Mouse (Mus musculus) lung, embryonic 14.5 days (tissue): ENCODE data around the gene Nck2. TPM values are rescaled to one million over a fixed set of nuclear protein-coding genes. Genes with fewer than 3 reads are reported as not detected.

Experiments
- ATAC-seq: fragments of 200-750 bp; cut with Nextera tagmentation; 2 replicates; pipeline ENCODE4 v1.8.0; 2017; ENCODE audit warnings: mild to moderate bottlenecking, moderate TSS enrichment, moderate library complexity; ENCODE audit not compliant: insufficient read depth
- DNase-seq: peaks from one replicate; pipeline ENCODE4 v3.0.0-alpha.2; 2015
- H3K27ac ChIP-seq: fragments of 300-500 bp; sonication (generic); 2 replicates; pipeline ENCODE4 v1.5.1; 2014; ENCODE audit warnings: low read depth, mild to moderate bottlenecking, moderate library complexity
- H3K27me3 ChIP-seq: fragments of 300-500 bp; sonication (generic); 2 replicates; pipeline ENCODE4 v1.6.1; 2014; ENCODE audit warnings: low read length, control low read depth; ENCODE audit not compliant: insufficient read depth
- H3K36me3 ChIP-seq: fragments of 300-500 bp; sonication (generic); 2 replicates; pipeline ENCODE4 v1.6.1; 2014; ENCODE audit warnings: control low read depth; ENCODE audit not compliant: insufficient read depth
- H3K4me1 ChIP-seq: fragments of 300-500 bp; sonication (generic); 2 replicates; pipeline ENCODE4 v1.6.1; 2014; ENCODE audit warnings: antibody characterized with exemption, control low read depth; ENCODE audit not compliant: insufficient read depth
- H3K4me2 ChIP-seq: fragments of 300-500 bp; sonication (generic); 2 replicates; pipeline ENCODE4 v1.6.1; 2014; ENCODE audit warnings: mild to moderate bottlenecking
- H3K4me3 ChIP-seq: fragments of 300-500 bp; sonication (generic); 2 replicates; pipeline ENCODE4 v1.5.1; 2014; ENCODE audit warnings: low read depth, low read length
- H3K9ac ChIP-seq: fragments of 300-500 bp; sonication (generic); 2 replicates; pipeline ENCODE4 v1.6.1; 2014
- H3K9me3 ChIP-seq: fragments of 300-500 bp; sonication (generic); 2 replicates; pipeline ENCODE4 v1.6.1; 2016; ENCODE audit warnings: low read depth, low read length, control low read depth
- CTCF ChIP-seq: IDR thresholded peaks from 2 replicates; pipeline ENCODE4 v1.5.1; 2016; ENCODE audit warnings: antibody characterized with exemption, low read depth
- WGBS: fragments of 180-500 bp; shearing (Covaris S2); extraction: QIAGEN DNeasy Blood & Tissue Kit; methylation state at CpG from one replicate; pipeline ENCODE4 v1.1.7; 2014; 5-methylcytosine and 5-hydroxymethylcytosine counted together
- polyA plus RNA-seq: library from polyadenylated mRNA; unstranded; fragments of >200 nt; fragmentation: Nextera tagmentation; extraction: Ambion mirVana; gene quantifications from 2 replicates; pipeline ENCODE4 v1.2.1, GENCODE M21; 2014

Nck2 gene
- 52.4 and 59.1 TPM in 2 replicates for polyA plus RNA-seq

DNA sequence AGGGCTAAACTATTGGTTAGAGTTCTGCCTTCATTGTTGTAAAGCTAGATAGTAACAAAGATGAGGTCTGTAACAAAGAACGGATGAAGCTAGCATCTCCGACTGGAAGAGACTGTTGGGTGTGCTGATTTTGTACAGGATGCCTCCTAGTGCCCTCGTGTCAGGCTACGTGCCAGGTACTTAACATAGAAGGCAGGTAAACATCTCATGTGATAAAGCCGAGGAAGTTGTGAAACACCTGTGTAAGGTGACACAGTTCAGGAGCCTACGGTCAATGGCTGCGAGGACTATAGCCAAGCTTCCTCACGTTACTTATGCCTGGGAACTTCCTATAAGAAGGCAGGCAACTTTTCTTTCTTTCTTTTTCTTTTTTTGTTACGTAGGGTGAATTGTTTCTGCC lies at the start of gene Nck2:
Nck2 (plus strand) TSS at position 49 of the 400 bp plus-strand sequence.
- H3K4me1 ChIP-seq: peaks cover 17% of the 10 kb centered on the region
- H3K9ac ChIP-seq: peak within 1 kb of the TSS; percentile 96

DNA sequence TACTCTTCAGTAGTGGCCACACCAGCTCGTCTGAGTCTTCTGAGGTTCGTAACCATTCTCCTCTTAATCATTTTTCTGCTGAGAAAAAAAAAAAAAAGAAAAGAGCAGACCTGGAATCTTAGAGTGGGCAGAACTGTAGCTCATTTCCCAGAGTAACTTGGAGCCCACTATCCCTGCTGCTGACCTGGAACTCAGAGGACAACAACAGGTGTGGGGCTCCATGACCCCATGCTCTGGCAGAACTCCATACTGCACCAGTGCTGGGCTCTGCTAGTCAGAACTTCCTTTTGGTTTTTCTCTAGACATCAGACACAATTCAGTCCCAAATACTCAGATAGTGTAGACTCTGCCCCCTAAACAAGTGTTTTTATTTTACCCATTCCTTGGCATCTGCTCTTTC lies 49.3 kb upstream of the Nck2 start:
- WGBS: 68% methylated on average over 2 of the region's 2 CpGs
- Histone ChIP-seq H3K9me3 (no peaks in the 10 kb centered on the region), H3K36me3 (no peaks in the 10 kb centered on the region), H3K27ac (no peak overlapping the region), H3K4me2 (no peak overlapping the region), H3K27me3 (no peaks in the 10 kb centered on the region), H3K4me1 (no peaks in the 10 kb centered on the region), H3K4me3 (no peak overlapping the region), H3K9ac (no peak overlapping the region)
- DNase-seq: no peak
- no peak for ATAC-seq
- TF ChIP-seq CTCF: no peak

More for the DNA sequence above, at the start of gene Nck2:
- Histone ChIP-seq H3K4me2 (peak within 1 kb of the TSS; percentile 93), H3K9me3 (no peaks in the 10 kb centered on the region), H3K27me3 (no peaks in the 10 kb centered on the region), H3K27ac (peak within 1 kb of the TSS; percentile 93), H3K4me3 (peak within 1 kb of the TSS; percentile 96), H3K36me3 (no peaks in the 10 kb centered on the region)
- ATAC-seq: no peak
- 17% methylated on average over 9 of the region's 9 CpGs for WGBS
- peak; percentile 42 for DNase-seq
- no peak for TF ChIP-seq CTCF

DNA sequence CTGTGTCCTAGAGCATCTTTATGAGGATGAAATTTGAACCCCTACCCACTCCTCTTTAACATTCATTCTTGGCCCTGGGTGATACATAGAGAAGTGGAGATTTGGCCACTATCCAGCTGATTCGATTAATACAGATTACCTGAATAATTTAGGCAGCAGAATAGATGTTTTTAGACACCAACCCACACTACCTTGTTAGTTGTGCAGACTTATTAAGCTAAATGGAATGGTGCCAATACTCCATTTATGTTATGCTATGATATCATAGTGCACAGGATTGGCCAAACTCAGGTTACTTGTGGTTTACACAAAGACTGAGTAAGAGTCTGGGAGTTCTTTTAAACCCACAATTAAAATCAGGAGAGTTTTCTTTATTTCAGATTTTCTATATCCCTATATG lies 48.6 kb upstream of the Nck2 start:
- DNase-seq: no peak
- 77% methylated on average over 1 of the region's 1 CpGs for WGBS

GRCm38 (mm10) chr1:43396522-43396921 lies 47.9 kb upstream of the Nck2 start:
- Histone ChIP-seq H3K36me3 (no peaks in the 10 kb centered on the region), H3K4me1 (no peaks in the 10 kb centered on the region), H3K4me2 (no peak overlapping the region), H3K27ac (no peak overlapping the region), H3K9me3 (no peaks in the 10 kb centered on the region), H3K9ac (no peak overlapping the region), H3K27me3 (no peaks in the 10 kb centered on the region), H3K4me3 (no peak overlapping the region)
- ATAC-seq (no peak), DNase-seq (no peak)
- 45% methylated on average over 5 of the region's 5 CpGs for WGBS
- no peak for TF ChIP-seq CTCF

More for the DNA sequence above, 48.6 kb upstream of the Nck2 start:
- Histone ChIP-seq H3K27me3 (no peaks in the 10 kb centered on the region), H3K9me3 (no peaks in the 10 kb centered on the region), H3K9ac (no peak overlapping the region), H3K36me3 (no peaks in the 10 kb centered on the region), H3K4me2 (no peak overlapping the region), H3K4me1 (no peaks in the 10 kb centered on the region), H3K4me3 (no peak overlapping the region), H3K27ac (no peak overlapping the region)
- no peak for TF ChIP-seq CTCF
- ATAC-seq: no peak

- no peak overlapping the region for H3K27ac ChIP-seq
- ATAC-seq: no peak
- H3K4me2 ChIP-seq: no peak overlapping the region
- no peak overlapping the region for H3K9ac ChIP-seq
- DNase-seq: no peak
- H3K36me3 ChIP-seq: no peaks in the 10 kb centered on the region
- no peaks in the 10 kb centered on the region for H3K9me3 ChIP-seq
- H3K27me3 ChIP-seq: no peaks in the 10 kb centered on the region
- no peaks in the 10 kb centered on the region for H3K4me1 ChIP-seq
- WGBS: 88% methylated on average over 2 of the region's 2 CpGs
- no peak for TF ChIP-seq CTCF
- H3K4me3 ChIP-seq: no peak overlapping the region
Measured at GRCm38 (mm10) chr1:43397096-43397495, 47.3 kb upstream of the Nck2 start.

GRCm38 (mm10) chr1:43398738-43399601 lies 45.4 kb upstream of the Nck2 start:
- ATAC-seq: no peak
- Histone ChIP-seq H3K27ac (no peak overlapping the region), H3K4me3 (no peak overlapping the region), H3K9me3 (no peaks in the 10 kb centered on the region), H3K27me3 (no peaks in the 10 kb centered on the region), H3K4me1 (no peaks in the 10 kb centered on the region), H3K36me3 (no peaks in the 10 kb centered on the region), H3K9ac (no peak overlapping the region), H3K4me2 (no peak overlapping the region)
- DNase-seq: no peak
- TF ChIP-seq CTCF: no peak
- 77% methylated on average over 10 of the region's 10 CpGs for WGBS

DNA sequence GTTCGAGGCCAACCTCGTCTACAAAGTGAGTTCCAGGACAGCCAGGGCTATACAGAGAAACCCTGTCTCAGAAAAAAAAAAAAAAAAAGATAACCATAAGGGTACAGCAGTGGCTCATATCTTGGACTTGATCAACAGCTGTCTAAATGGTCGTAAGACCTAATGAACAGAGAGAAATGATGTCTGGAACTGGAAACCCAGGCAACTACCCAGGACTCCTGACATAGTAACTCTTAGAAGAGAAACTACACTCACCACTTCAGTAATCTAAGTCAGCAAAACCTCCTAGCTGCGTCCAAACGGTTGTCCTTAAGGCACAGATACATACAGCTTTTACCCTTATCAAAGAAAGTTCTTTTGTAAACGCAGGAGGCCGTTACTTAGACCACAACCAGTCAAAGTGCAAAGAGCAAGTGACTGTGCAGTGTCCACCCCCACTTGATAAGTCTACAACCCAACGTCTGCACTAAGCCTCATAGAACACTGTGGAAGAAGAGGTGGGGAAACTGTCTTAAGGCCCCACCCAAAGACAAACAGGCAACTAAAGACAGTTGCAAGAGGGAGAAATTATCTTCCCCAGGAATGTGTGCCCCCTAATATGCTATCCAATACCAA lies 44.7 kb upstream of the Nck2 start:
- TF ChIP-seq CTCF: no peak
- H3K4me2 ChIP-seq: no peak overlapping the region
- H3K9me3 ChIP-seq: no peaks in the 10 kb centered on the region
- H3K36me3 ChIP-seq: no peaks in the 10 kb centered on the region
- no peak overlapping the region for H3K4me3 ChIP-seq
- ATAC-seq (no peak), DNase-seq (no peak)
- H3K27ac ChIP-seq: no peak overlapping the region
- no peak overlapping the region for H3K9ac ChIP-seq
- H3K4me1 ChIP-seq: no peaks in the 10 kb centered on the region
- H3K27me3 ChIP-seq: no peaks in the 10 kb centered on the region
- WGBS: 48% methylated on average over 8 of the region's 8 CpGs
